Mouse (Mus musculus) neural tube, embryonic 14.5 days (tissue): ENCODE results near the gene Efcab5. TPM values are rescaled to one million over a fixed set of nuclear protein-coding genes. Genes with fewer than 3 reads are reported as not detected.
A peak's percentile ranks its signal among the peaks of the same experiment; 100 is the strongest.

Experiments used
- ATAC-seq: fragments of 200-750 bp; cut with Nextera tagmentation; 2 replicates; pipeline ENCODE4 v1.8.0; 2017; ENCODE audit warnings: low read depth, mild to moderate bottlenecking, moderate TSS enrichment, moderate library complexity
- H3K27ac ChIP-seq: fragments of 300-500 bp; sonication (generic); 2 replicates; pipeline ENCODE4 v1.5.1; 2014; ENCODE audit warnings: low read depth, mild to moderate bottlenecking, control low read depth, low read length, moderate library complexity, mixed read lengths
- H3K27me3 ChIP-seq: fragments of 300-500 bp; sonication (generic); 2 replicates; pipeline ENCODE4 v1.6.1; 2014; ENCODE audit warnings: low read length; ENCODE audit not compliant: control insufficient read depth, insufficient read depth
- H3K36me3 ChIP-seq: fragments of 300-500 bp; sonication (generic); 2 replicates; pipeline ENCODE4 v1.6.1; 2014; ENCODE audit warnings: low read length, mixed read lengths; ENCODE audit not compliant: control insufficient read depth, insufficient read depth
- H3K4me1 ChIP-seq: fragments of 300-500 bp; sonication (generic); 2 replicates; pipeline ENCODE4 v1.6.1; 2014; ENCODE audit warnings: low read length; ENCODE audit not compliant: control insufficient read depth, insufficient read depth
- H3K4me2 ChIP-seq: fragments of 300-500 bp; sonication (generic); 2 replicates; pipeline ENCODE4 v1.6.1; 2014; ENCODE audit warnings: mild to moderate bottlenecking, low read depth, low read length, control low read depth
- H3K4me3 ChIP-seq: fragments of 300-500 bp; sonication (generic); 2 replicates; pipeline ENCODE4 v1.5.1; 2014; ENCODE audit warnings: low read depth, low read length, control low read depth, mixed read lengths
- H3K9ac ChIP-seq: fragments of 300-500 bp; sonication (generic); replicated peaks from 2 replicates; pipeline ENCODE4 v1.6.1; 2014; ENCODE audit warnings: low read depth, mild to moderate bottlenecking, control low read depth, low read length, mixed read lengths
- H3K9me3 ChIP-seq: fragments of 300-500 bp; sonication (generic); 2 replicates; pipeline ENCODE4 v1.6.1; 2016; ENCODE audit warnings: low read length; ENCODE audit not compliant: control insufficient read depth
- WGBS: fragments of 180-500 bp; shearing (Covaris S2); extraction: QIAGEN DNeasy Blood & Tissue Kit; methylation state at CpG from one replicate; pipeline ENCODE4 v1.1.7; 2014; 5-methylcytosine and 5-hydroxymethylcytosine counted together
- polyA plus RNA-seq: library from polyadenylated mRNA; unstranded; fragments of >200 nt; fragmentation: Nextera tagmentation; extraction: Ambion mirVana; gene quantifications from 2 replicates; pipeline ENCODE4 v1.2.1, GENCODE M21; 2014

Gene Efcab5
- polyA plus RNA-seq, 1 experiment from 2014 or later: 1.4 TPM

GRCm38 (mm10) chr11:77094136-77094535 lies 94.6 kb downstream of the Efcab5 start:
- Histone ChIP-seq H3K9me3 (no peaks in the 10 kb centered on the region), H3K36me3 (no peaks in the 10 kb centered on the region), H3K27me3 (no peaks in the 10 kb centered on the region), H3K4me3 (no peak overlapping the region), H3K9ac (no peak overlapping the region), H3K4me2 (no peak overlapping the region), H3K4me1 (no peaks in the 10 kb centered on the region), H3K27ac (no peak overlapping the region)
- 71% methylated on average over 8 of the region's 8 CpGs for WGBS
- no peak for ATAC-seq

- no peak for ATAC-seq
These were observed 95.6 kb downstream of the Efcab5 start for GRCm38 (mm10) chr11:77093208-77093607.

GRCm38 (mm10) chr11:77089162-77089561 lies 99.6 kb downstream of the Efcab5 start:
- Histone ChIP-seq H3K4me1 (no peaks in the 10 kb centered on the region), H3K9me3 (no peaks in the 10 kb centered on the region), H3K4me2 (no peak overlapping the region), H3K9ac (no peak overlapping the region), H3K27me3 (no peaks in the 10 kb centered on the region), H3K4me3 (no peak overlapping the region), H3K27ac (no peak overlapping the region), H3K36me3 (no peaks in the 10 kb centered on the region)
- ATAC-seq: no peak
- 86% methylated on average over 2 of the region's 2 CpGs for WGBS

More at GRCm38 (mm10) chr11:77093208-77093607, 95.6 kb downstream of the Efcab5 start:
- no peaks in the 10 kb centered on the region for H3K4me1 ChIP-seq
- no peaks in the 10 kb centered on the region for H3K9me3 ChIP-seq
- under 1% methylated on average over 11 of the region's 11 CpGs for WGBS
- no peaks in the 10 kb centered on the region for H3K36me3 ChIP-seq
- H3K9ac ChIP-seq: no peak overlapping the region
- no peaks in the 10 kb centered on the region for H3K27me3 ChIP-seq
- no peak overlapping the region for H3K27ac ChIP-seq
- peak overlapping the region; percentile 35; the same call in 1 of the 2 replicates for H3K4me2 ChIP-seq
- H3K4me3 ChIP-seq: peak overlapping the region; percentile 3; the same call in 1 of the 2 replicates

GRCm38 (mm10) chr11:77087004-77087403 lies 101.8 kb downstream of the Efcab5 start:
- no peaks in the 10 kb centered on the region for H3K27me3 ChIP-seq
- ATAC-seq: no peak
- no peak overlapping the region for H3K9ac ChIP-seq
- no peak overlapping the region for H3K4me2 ChIP-seq
- 89% methylated on average over 2 of the region's 2 CpGs for WGBS
- no peaks in the 10 kb centered on the region for H3K9me3 ChIP-seq
- no peak overlapping the region for H3K4me3 ChIP-seq
- H3K27ac ChIP-seq: no peak overlapping the region
- H3K36me3 ChIP-seq: no peaks in the 10 kb centered on the region
- no peaks in the 10 kb centered on the region for H3K4me1 ChIP-seq

- ATAC-seq: no peak
- H3K27ac ChIP-seq: no peak overlapping the region
These were observed 104.6 kb downstream of the Efcab5 start for GRCm38 (mm10) chr11:77084001-77084682.

DNA sequence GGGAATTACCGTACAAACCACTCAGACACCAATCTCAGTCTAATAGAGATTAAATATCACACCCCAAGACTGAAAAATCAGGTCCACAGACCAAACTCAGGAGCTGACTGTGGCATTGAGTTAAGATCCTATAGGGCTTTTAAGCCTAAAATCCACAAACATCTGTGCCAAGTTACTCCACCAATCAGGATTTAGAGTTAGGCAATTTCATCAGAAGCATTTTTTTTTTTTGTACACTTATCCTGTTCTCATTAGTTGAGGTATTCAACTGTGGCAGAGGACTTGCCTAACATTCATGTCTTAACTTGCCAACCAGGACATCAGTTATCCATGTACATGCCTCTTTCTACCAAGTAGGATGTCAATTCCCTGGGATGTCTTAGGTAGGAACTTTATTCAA lies 109.4 kb downstream of the Efcab5 start:
- H3K4me1 ChIP-seq: 0 out of 2 replicates have a peak, but pooled peaks cover 3% of the 10 kb centered on the region
- H3K36me3 ChIP-seq: 0 out of 2 replicates have a peak, but pooled peaks cover 3% of the 10 kb centered on the region
- WGBS: 86% methylated on average over 1 of the region's 1 CpGs
- H3K9ac ChIP-seq: no peak overlapping the region
- no peak overlapping the region for H3K4me2 ChIP-seq
- no peak overlapping the region for H3K27ac ChIP-seq
- ATAC-seq: no peak
- no peaks in the 10 kb centered on the region for H3K9me3 ChIP-seq
- no peak overlapping the region for H3K4me3 ChIP-seq
- H3K27me3 ChIP-seq: no peaks in the 10 kb centered on the region

More at GRCm38 (mm10) chr11:77084001-77084682, 104.6 kb downstream of the Efcab5 start:
- H3K36me3 ChIP-seq: no peaks in the 10 kb centered on the region
- no peaks in the 10 kb centered on the region for H3K27me3 ChIP-seq
- WGBS: 72% methylated on average over 5 of the region's 5 CpGs
- H3K9ac ChIP-seq: no peak overlapping the region
- H3K4me1 ChIP-seq: no peaks in the 10 kb centered on the region
- H3K9me3 ChIP-seq: no peaks in the 10 kb centered on the region
- no peak overlapping the region for H3K4me2 ChIP-seq
- no peak overlapping the region for H3K4me3 ChIP-seq

DNA sequence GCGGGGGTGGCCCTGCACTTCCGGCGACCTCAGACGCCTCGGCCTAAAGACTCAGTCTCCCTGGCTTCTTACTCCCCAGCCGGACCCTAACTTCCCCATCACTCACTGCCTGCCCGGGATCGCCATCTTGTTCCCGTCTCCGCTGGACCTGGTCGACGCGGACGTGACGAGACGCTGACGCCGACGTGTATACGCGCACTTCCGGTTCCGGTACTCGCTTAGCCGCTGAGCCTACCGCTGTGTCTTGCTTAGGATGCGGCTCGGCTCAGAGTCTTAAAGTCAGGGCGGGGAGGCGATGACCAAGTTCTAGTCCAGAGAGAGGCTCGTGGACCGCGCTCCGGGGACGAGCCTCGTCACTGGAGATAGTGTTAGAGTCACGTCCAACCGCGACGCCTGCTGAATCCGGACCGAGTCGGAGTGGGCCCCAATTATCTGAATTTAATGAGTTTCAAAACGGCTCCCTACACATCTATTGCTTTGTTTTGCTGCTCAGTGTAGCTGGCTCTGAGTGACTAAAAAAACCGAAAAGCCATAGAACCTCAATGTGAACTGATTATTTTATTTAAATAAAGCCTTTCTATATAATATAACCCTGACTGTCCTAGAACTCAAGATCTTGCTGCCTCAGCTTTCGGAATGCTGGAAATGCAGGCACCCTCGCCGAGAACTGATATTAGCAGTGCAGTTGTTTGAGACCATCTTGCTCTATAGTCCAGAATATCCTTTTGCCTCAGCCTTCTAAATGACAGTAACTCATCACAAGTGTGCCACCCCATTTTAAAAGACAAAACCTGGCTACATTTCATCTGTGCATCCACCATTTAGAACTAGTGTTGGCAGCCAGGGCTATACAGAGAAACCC lies 110.3 kb downstream of the Efcab5 start, which contains the start of gene Nsrp1:
Gene Nsrp1, minus strand, starts transcription at position 163 of the 862 bp plus-strand sequence.
- peak within 1 kb of the TSS; percentile 92 for H3K4me3 ChIP-seq
- 0 out of 2 replicates have a peak, but pooled peaks cover 3% of the 10 kb centered on the region for H3K4me1 ChIP-seq
- no peaks in the 10 kb centered on the region for H3K9me3 ChIP-seq
- peak within 1 kb of the TSS; percentile 70 for H3K9ac ChIP-seq
- peak within 1 kb of the TSS; percentile 95 for H3K27ac ChIP-seq
- WGBS: 4% methylated on average over 48 of the region's 48 CpGs
- peak; percentile 99 for ATAC-seq
- H3K36me3 ChIP-seq: peaks cover 8% of the 10 kb centered on the region
- H3K27me3 ChIP-seq: no peaks in the 10 kb centered on the region
- peak within 1 kb of the TSS; percentile 89 for H3K4me2 ChIP-seq

DNA sequence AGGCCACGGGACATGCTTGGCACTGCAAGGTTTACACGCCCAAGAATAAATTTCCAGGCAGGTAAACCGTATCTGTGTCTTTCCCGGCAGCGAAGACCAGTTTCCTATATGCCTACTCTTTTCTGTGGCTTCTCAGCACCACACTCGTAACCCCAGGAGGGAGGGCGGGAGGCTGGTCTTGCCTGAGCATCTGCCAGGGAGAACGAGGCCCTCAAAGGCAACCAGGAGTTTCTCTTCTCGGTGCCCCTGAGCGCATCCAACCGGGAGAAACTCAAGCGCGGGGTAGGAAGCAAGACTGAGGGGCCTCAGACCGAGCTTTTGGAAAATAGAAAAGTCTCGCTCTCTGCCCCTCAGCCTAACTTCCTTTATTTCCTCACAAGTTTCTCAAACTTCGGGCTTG lies 111.0 kb downstream of the Efcab5 start:
- 2% methylated on average over 16 of the region's 16 CpGs for whole genome bisulfite sequencing
- H3K36me3 ChIP-seq: peaks cover 9% of the 10 kb centered on the region
- peak; percentile 28 for ATAC-seq

More for the DNA sequence above, 111.0 kb downstream of the Efcab5 start:
- 0 out of 2 replicates have a peak, but pooled peaks cover 3% of the 10 kb centered on the region for H3K4me1 ChIP-seq
- H3K27me3 ChIP-seq: no peaks in the 10 kb centered on the region
- peak overlapping the region; percentile 89 for H3K4me2 ChIP-seq
- H3K27ac ChIP-seq: peak overlapping the region; percentile 95
- peak overlapping the region; percentile 92 for H3K4me3 ChIP-seq
- H3K9me3 ChIP-seq: no peaks in the 10 kb centered on the region
- H3K9ac ChIP-seq: peak overlapping the region; percentile 70
